Mouse (Mus musculus) ovary, postnatal 36 days (tissue): ENCODE results near the gene Tnnt1.

Experiments
- DNase-seq: peaks from one replicate; pipeline ENCODE4 v3.0.0; 2022; ENCODE audit warnings: low spot score, mixed read lengths

The Tnnt1 gene

DNA sequence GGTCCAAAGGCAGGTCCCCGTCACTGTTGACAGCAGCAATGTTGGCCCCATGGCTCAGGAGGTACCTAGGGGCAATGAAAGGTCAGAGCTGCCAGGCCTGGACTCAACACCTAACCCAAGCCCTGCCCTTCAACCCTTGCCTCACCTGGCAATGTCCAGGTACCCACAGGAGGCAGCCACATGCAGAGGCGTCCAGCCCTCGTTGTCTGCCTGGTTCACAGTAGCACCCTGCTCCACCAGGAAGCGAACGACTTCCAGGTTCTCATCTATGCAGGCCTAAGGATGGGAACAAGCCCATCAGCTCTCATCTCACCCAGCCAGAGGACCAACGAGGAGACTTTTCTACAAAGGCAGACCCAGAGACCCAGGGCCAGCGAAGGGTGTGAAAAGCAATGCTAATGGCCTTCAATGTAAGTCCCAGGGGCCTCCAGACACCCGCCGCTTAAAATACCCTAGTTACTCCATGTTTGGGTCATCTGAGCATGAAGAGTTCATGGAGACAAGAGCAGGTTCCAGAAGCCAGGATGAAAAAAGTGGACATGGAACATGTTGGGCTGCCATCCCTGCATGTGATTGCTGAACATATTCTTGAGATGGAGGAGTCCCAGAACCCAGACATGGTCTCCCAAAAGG, 18.8 kb downstream of the Tnnt1 start:
- no peak for DNase-seq

DNA sequence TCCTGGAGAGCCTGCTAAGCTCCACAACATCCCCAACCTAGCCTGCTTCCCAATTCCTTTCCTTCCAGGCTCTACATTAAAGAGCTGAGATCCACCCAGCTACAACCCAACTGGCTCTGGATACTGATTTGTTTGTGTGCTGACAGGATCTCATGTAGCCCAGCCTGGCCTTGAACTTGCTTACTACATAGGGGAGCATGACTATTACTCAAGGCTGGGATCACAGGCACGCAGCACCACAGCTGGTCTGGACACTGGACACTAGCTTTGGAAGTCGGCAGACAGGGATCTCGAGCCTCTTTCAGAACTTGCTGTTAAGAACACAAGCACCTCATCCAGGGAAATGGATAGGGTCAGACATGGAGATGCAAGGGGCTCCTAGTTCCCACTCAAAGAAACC, 19.7 kb downstream of the Tnnt1 start:
- DNase-seq, result no peak

DNA sequence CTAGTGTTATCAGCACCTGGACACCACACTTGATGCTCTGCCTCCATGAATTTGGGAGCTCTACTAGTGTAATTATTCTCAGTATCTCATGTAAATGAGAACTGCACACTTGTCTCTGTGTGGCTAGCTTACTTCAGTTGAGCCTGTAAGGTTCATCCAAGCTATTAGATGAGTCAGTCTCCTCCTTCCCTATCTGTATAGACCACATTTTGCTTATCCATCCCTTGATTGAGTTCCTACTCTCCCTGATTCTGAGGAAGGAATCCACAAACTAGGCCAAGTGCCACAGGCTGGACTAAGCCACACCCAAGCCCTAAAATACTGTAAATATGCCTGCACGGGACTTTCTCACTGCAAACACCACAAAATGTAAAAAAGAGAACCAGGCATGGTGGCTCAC, 22.2 kb downstream of the Tnnt1 start:
- DNase-seq, result no peak

DNA sequence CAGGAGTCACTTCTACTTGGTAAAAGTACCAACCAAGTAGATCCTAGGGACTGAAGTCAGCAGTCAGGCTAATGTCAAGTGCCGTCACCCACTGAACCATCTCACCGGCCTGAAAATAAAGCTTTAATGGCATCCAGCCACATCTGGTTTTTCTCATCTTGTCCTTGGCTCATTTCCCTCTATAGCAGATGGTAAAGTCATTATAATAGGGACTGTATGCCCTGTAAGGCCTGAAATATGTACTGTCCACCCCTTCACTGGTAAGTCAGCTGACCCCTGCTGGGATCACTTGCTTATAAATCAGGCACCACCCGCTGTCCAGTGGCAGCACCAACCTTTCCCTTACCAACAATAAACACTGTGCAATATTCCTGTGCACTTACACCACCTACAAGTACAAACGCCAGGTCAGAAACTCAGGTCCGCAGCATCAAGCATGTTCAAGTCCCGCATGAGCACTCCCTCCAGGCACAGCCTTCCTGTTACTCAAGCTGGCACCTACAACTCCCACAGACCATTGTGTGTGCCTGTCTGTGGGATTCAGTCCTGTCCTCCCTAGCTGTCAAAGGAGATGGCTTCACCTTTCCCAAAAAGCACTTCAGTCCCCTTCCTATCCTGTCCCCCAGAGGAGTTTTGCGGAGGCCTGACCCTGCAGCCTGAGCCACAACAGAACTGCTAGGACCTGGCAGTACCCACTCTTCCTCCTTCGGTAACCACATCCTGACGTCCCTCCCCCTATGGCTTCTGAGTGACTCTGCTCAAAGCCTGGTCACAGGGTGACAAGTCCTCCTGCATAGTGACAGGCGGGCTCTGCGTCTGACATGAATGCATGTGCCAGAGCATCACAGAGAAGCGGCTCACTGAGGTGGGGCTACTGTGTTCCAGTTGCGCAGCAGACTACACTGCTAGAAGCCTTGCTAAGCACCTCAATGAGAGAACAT, 23.6 kb downstream of the Tnnt1 start:
- DNase-seq, result no peak

DNA sequence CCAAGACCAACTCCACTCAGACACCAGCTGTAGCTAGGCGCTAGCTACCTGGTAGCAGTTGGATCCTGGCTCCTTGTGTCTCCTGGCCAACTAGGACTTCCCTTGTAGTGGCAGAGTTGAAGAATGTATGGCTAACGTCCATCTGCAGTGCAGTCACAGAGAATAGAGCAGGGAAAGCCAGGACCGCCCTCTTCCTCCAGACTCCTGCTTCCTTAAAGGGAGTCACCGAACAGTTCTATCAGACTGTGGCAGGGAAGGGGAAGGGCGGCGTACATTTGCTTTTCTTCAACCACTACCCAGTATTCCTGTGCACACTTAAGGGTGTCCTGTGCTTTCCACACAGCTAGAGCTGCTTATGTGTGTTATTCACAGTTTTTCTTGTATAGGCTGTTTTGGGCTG, 24.9 kb downstream of the Tnnt1 start:
- DNase-seq, result no peak

DNA sequence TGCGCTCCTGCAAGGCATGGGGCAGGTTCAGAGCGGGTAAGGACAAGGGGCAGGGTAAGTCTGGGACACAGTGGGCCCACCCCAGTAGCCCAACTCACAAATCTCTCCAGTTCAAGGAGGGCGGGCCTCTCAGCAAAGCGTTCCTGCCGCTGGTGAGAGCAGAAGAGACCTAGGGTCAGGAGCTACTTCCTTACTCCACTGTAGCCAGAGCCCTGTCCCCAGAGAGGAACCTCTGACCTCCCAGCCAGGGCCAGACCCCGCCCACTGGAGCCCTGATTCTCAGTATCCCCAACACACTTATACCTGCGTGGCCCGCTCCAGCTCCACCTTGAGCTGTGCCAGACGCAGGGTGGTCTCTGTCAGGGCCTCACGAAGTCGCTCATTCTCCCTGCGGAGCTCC, 33.9 kb downstream of the Tnnt1 start:
- no peak for DNase-seq

DNA sequence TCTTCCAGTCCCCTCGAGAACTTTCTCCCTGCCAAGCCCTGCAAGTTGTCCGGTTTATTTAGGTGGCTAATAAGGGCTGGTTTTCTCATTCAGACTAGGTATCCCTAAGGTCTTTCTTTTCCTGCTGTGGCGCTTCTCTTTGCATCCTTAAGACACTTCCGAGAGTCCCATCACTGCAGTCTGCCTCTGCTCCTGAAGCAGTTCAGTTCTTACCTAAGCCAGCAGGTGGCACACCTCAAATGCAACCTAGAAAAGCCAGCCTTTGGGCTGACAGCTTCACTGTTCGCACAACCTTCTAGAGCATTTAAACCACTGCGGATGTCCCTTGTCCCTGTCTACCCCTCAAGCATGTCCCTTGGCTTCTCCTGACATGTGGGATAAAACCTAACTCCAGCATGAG, 36.5 kb downstream of the Tnnt1 start:
- no peak for DNase-seq

DNA sequence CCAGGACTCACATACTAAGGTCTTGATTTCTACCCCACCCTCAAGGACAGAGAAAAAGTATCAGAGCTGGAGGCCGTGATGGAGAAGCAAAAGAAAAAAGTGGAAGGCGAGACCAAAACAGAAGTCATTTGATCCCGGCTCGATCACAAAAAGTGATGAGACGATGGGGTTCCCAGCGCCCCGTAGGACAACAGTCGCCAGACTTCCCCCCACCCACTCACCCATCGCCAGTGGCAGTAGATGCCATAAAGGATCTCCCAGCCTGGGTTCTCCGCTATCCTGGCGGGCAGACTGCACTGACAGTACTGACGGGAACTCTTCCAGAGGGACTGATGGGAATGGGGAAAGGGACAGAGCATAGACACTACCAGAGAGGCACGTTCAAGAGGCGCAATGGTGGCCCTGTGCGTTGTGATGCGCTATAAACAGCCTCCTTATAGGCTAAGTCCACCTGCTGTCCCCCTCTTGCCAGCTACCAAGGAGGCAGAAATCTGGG, 37.3 kb downstream of the Tnnt1 start:
- DNase-seq, result no peak

DNA sequence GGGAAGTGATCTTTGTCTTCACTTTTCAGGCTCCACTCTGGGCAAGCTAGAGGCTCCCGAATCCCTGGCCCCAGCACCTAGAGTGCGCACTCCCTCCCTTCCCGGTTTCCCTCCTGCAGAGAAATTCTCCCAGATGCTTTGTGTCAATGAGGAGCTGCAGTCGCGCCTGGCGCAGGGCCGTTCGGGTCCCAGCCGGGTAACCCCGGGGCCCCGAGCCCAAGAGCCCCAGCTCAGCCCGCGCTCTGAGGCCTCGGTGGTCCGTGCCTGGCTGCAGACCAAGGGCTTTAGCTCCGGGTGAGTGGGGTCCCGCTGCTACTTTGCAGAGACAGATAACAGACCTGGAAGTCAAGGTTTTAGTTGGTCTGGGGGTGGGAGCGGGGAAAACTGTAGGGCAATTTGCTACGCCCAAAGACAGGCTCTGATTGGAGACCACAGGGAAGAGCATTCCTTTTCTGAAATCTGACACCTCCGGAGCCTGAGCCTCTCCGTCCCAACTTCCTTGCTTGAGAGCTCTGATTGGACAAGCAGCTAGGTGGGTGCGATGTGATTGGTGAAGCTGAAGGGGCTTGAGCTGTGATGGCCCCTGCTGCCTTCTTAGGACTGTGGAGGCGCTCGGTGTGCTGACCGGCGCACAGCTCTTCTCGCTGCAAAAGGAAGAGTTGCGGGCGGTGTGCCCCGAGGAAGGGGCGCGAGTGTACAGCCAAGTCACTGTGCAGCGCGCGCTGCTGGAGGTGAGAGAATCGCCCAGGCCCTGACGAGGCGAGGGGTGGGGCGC, 38.0 kb downstream of the Tnnt1 start:
- DNase-seq, result peak; percentile 75

DNA sequence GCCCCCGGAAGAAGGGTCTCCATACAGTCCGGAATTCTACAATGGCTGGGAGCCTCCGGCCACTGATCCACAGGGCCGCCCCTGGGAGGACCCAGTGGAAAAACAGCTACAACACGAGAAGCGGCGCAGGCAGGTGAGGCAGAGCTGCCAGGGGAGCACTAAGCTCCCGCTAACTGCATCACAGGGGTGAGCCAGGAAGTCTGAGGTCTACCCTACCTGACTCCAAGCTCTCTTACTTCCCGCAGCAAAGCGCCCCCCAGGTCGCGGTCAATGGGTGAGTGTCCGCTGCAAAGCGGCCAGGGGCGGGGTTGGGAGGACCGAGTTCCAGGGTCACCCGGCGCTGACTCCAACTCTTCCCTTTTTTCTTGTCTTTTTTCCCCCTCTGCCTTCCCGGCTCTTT, 42.2 kb downstream of the Tnnt1 start:
- DNase-seq, result no peak

DNA sequence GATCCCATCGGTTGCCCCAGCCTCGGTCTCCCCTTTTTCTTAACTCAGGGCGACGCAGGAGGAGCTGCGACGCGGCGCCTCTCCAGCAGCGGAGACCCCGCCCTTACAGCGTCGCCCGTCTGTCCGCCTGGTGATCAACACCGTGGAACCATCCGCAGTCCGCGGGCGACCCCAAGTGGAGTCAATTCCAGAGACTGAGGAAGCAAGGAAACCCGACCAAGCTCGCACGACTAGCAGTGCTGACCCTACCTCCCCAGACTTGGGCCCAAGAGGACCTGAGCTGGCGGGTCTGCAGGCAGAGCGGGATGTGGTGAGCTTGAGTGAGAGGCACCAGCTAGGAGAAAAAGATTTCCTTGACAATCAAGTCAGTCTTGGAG, 45.0 kb downstream of the Tnnt1 start:
- DNase-seq, result peak; percentile 84

DNA sequence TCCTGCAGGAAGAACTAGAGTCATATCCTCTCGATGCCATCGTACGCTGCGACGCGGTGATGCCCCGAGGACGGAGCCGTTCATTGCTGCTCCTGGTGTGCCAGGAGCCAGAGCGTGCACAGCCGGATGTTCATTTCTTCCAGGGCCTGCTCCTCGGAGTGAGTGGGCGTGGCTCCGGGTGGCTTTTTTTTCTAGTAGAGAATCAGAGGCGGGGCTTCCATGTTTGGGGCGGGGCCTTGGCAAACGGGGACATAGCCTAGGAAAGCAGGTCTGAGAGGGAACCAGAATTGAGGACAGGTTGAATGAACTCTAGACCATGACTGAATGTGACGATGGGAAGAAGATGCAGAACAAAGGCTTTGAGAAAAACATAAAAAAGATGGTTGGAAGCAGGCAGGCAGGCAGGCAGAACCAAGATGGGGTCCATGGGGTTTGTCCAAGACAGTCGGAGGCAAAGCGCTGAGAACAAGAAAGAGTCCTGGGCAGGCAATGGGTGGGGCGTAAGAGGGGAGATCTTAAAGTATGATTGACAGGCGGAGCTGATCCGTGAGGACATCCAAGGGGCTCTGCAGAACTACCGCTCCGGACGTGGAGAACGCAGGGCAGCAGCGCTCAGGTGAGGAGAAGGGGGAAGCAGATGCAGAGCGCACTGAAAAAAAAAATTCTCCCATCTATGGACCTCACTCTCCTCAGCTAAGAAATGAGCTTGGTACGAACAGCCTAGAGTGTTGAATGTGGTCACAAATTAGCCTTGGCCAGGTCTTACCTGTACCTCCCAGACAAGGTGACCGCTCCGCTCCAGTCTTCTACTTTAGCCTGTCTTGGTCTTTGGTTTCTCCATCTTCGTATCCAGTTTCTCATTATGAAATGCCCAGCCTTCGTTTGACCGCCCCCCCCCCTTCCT, 45.7 kb downstream of the Tnnt1 start:
- peak; percentile 66 for DNase-seq

DNA sequence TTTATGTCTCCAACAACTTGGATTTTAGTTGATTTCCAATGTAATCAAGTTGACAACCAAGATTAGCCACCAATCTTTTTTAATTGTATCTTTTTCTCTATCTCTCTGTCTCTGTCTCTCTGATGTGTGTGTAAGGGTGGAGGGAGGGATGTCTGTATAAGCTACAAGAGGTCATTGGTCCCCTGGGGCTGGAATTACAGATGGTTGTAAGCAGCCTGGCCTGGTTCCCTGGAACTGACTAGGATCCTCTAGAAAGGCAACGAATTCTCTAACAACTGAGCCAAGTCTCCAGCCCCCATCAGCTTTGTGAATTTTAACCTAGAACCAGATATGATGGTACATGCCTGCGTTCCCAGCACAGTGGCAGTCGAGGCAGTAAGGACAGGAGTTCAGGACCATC, 48.4 kb downstream of the Tnnt1 start:
- DNase-seq, result no peak

DNA sequence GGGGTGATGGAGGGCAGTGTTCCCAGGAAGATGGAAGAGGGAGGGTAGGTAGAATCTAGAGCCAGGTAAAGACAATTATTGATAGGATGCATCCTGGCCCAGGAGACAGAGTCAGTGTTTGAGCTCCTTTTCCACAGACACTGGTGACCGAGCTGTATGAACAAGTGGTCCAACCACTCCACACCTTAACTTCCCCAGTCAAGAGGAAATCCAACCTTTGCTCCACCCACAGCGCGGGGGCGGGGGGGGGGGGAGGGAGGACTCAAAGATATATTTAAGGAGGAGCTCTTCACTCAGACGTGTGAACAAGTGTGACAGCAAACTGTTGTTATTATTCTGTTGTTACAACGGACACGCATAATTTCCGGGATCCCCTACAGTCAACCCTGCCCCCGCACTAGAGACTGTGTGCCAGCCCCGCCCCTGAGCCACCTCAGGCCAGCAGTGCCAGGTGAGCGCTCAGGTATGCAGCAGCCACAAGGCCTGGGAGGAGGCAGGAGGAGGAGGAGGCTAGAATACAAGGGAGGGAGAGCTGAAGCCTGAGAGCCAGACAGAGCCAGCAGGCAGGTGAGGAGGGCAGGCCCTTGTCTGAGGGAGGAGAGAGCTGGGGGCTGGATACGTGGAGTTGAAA, 51.9 kb downstream of the Tnnt1 start:
- peak; percentile 54 for DNase-seq

DNA sequence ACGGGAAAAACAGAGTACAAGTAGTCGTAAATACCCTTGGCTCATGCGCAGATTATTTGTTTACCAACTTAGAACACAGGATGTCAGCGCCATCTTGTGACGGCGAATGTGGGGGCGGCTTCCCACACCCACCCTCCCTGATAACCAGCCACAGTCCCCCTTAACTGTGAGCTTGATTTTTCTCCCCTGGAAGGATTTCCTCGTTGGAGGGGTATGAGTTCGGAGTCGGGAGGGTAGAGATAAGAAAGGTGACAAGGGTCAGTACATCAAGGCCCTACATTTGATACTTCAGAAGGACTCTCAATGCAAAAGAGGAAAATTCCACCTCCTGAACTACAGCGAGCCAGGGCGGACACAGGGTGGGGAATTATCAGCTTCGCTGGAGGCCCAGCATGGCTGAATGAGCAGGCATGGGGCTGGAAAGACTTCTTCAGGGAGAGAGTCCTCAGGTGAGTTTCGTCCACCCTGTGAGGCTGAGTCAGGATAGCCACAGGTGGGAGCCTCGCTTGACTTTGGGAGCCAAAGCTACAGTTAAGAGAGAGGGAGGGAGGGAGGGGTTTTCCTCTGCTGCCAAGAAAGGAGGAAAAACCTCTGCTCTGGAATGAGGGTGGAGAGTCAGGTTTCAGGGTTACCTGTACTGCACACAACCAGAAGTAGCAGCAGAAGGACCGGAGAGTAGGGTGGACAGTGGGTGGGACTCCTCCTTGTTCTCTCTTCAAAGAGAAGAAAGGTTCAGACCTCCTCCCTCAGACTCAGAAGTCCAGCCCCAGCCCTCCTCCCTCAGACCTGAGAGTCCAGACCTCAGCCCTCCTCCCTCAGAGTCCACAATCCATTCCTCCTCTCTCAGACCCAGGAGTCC, 55.4 kb downstream of the Tnnt1 start, which contains the start of gene Eps8l1:
Gene Eps8l1 (plus strand): TSS at position 99 of the 859 bp plus-strand sequence.
- DNase-seq, result no peak
